Mouse (Mus musculus) kidney, postnatal 0 days (tissue): ENCODE measurements around the gene Foxc1. TPM values are rescaled to one million over a fixed set of nuclear protein-coding genes. Genes with fewer than 3 reads are reported as not detected.

ENCODE experiments used
- ATAC-seq: fragments of 200-750 bp; cut with Nextera tagmentation; replicated peaks from 2 replicates; pipeline ENCODE4 v1.8.0; 2017; ENCODE audit warnings: low read depth, moderate number of reproducible peaks, moderate TSS enrichment, moderate library complexity; ENCODE audit not compliant: low FRiP score
- DNase-seq: peaks from one replicate; pipeline ENCODE4 v3.0.0-alpha.2; 2016; ENCODE audit warnings: low spot score
- H3K27ac ChIP-seq: fragments of 300-500 bp; sonication (generic); 2 replicates; pipeline ENCODE4 v1.5.1; 2014; ENCODE audit warnings: mild to moderate bottlenecking
- H3K27me3 ChIP-seq: fragments of 300-500 bp; sonication (generic); 2 replicates; pipeline ENCODE4 v1.6.1; 2014; ENCODE audit warnings: low read length, mixed read lengths; ENCODE audit not compliant: insufficient read depth
- H3K36me3 ChIP-seq: fragments of 300-500 bp; sonication (generic); 2 replicates; pipeline ENCODE4 v1.6.1; 2014; ENCODE audit warnings: low read length, mixed read lengths; ENCODE audit not compliant: insufficient read depth
- H3K4me1 ChIP-seq: fragments of 300-500 bp; sonication (generic); replicated peaks from 2 replicates; pipeline ENCODE4 v1.6.1; 2014; ENCODE audit warnings: antibody characterized with exemption, low read length, mixed read lengths; ENCODE audit not compliant: insufficient read depth
- H3K4me2 ChIP-seq: fragments of 300-500 bp; sonication (generic); 2 replicates; pipeline ENCODE4 v1.6.1; 2014; ENCODE audit warnings: mild to moderate bottlenecking, low read length, moderate library complexity, mixed read lengths
- H3K4me3 ChIP-seq: fragments of 300-500 bp; sonication (generic); replicated peaks from 2 replicates; pipeline ENCODE4 v1.5.1; 2014; ENCODE audit warnings: low read depth, low read length
- H3K9ac ChIP-seq: fragments of 300-500 bp; sonication (generic); 2 replicates; pipeline ENCODE4 v1.6.1; 2014; ENCODE audit warnings: low read depth, low read length
- H3K9me3 ChIP-seq: fragments of 300-500 bp; sonication (generic); replicated peaks from 2 replicates; pipeline ENCODE4 v1.6.1; 2016; ENCODE audit warnings: low read length, inconsistent platforms, mixed read lengths
- CTCF ChIP-seq: IDR thresholded peaks from 2 replicates; pipeline ENCODE4 v1.5.1; 2016; ENCODE audit warnings: antibody characterized with exemption, low read depth, mild to moderate bottlenecking, moderate library complexity
- WGBS: fragments of 180-500 bp; shearing (Covaris S2); extraction: QIAGEN DNeasy Blood & Tissue Kit; methylation state at CpG from one replicate; pipeline ENCODE4 v1.1.7; 2014; 5-methylcytosine and 5-hydroxymethylcytosine counted together
- polyA plus RNA-seq: library from polyadenylated mRNA; unstranded; fragments of >200 nt; fragmentation: Nextera tagmentation; extraction: Ambion mirVana; gene quantifications from 2 replicates; pipeline ENCODE4 v1.2.1, GENCODE M21; 2015

Foxc1 gene
- polyA plus RNA-seq, 1 experiment from 2014 or later, result 7.6 TPM

DNA sequence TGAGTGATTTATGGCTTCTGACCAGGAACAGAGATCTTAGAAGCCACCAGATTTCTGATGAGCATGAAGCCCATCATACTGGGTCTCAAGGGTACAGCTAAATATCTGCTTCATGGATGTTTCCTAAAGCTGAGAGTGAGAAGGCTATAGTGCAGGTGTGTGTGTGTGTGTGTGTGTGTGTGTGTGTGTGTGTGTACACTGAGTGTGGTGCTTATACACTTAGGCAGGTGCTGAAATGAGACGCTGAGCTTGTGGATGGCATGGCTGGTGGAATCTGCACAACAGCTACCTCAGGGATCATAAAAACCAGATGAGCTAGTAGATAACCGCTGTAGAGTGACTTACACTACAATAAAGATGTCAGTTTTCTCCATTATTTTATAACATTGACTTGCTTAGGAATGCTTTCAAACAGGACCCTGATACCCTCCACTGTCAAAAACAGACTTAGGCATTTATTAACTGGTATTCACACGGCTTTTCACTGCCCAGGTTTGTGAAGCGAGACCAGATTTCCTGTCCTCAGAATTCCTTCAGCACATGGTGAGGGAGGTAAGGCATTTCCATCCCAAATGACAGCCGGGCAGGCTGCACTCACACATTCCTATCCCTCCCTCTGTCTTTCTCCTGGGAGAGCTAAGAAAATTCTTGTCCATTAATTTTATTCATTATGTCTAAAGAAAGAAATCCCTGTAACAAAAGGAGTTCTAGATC is 43.0 kb downstream of the Foxc1 start:
- Histone ChIP-seq H3K9ac (no peak overlapping the region), H3K4me1 (peaks cover 10% of the 10 kb centered on the region; the same call in 1 of the 2 replicates), H3K27me3 (no peaks in the 10 kb centered on the region), H3K9me3 (no peaks in the 10 kb centered on the region), H3K4me3 (no peak overlapping the region), H3K4me2 (no peak overlapping the region), H3K36me3 (no peaks in the 10 kb centered on the region), H3K27ac (no peak overlapping the region)
- TF ChIP-seq CTCF, result no peak
- ATAC-seq (peak; percentile 57; the same call in 1 of the 2 replicates), DNase-seq (peak; percentile 65)
- WGBS, result 19% methylated on average over 5 of the region's 5 CpGs

DNA sequence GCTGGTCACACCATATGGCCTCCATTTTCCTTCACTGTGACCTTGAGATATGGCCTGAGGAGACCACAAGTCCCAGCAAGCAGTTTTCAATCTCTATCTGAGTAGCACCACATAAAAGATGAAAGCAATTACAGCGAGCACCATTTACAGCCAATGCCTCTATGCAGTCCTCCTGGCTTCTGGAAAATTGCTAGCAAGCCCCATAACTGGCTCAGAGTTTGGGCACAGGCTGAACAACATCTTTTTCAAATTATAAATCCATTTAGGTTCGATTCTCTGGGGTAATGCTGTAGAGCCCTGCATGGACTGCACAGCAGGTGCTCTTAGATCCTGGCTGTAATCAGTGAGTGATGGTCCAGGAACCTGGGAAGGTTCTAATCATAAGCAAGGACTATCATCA is 47.1 kb downstream of the Foxc1 start:
- ATAC-seq (no peak), DNase-seq (no peak)
- no peak overlapping the region for H3K4me2 ChIP-seq
- no peak overlapping the region for H3K27ac ChIP-seq
- H3K9ac ChIP-seq, result no peak overlapping the region
- H3K4me3 ChIP-seq, result no peak overlapping the region
- H3K36me3 ChIP-seq, result no peaks in the 10 kb centered on the region
- no peaks in the 10 kb centered on the region for H3K27me3 ChIP-seq
- TF ChIP-seq CTCF, result no peak
- no peaks in the 10 kb centered on the region for H3K9me3 ChIP-seq
- 50% methylated on average over 2 of the region's 2 CpGs for WGBS
- peaks cover 10% of the 10 kb centered on the region; the same call in 1 of the 2 replicates for H3K4me1 ChIP-seq

DNA sequence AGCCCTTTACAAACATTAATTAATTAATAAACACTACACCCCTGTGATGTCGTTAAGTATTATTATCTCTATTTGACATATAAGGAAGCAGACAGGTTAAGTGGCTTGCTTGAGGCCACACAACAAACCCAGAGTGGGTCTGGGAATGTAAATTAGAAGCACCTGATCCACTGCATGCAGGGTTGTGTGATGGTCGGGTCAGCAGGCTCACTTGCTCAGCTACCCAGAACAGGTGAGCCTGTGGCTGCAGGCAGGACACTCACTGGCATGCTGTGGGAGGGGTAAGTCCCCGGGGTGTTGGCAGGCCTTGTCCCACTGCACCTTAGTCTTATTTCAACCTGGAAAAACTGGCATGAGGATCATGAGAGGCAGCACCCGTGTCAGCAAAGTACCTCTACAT is 47.6 kb downstream of the Foxc1 start:
- TF ChIP-seq CTCF, result no peak
- Histone ChIP-seq H3K27ac (no peak overlapping the region), H3K4me3 (no peak overlapping the region), H3K9ac (no peak overlapping the region), H3K27me3 (no peaks in the 10 kb centered on the region), H3K9me3 (no peaks in the 10 kb centered on the region), H3K36me3 (no peaks in the 10 kb centered on the region), H3K4me1 (peaks cover 10% of the 10 kb centered on the region; the same call in 1 of the 2 replicates), H3K4me2 (no peak overlapping the region)
- ATAC-seq (no peak), DNase-seq (no peak)
- WGBS, result 52% methylated on average over 4 of the region's 4 CpGs

DNA sequence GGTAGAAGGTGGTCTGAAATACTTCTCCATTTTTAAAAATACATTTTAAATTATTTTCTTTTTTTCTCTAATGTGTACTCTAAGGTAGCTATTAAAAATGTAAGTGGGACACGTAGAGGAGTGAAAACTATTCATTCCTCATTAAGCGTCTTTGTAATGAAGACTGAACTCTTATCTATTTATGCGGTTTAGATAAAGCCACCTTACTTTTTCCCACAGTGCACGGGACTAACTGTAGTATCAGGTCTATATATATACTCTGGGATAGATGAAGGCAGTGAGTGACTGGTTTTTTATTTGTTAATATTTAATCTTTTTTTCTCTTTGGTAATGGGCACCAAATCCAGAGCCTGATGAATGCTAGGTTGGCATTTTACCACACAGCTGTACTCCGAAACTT is 53.8 kb downstream of the Foxc1 start:
- Histone ChIP-seq H3K9ac (no peak overlapping the region), H3K4me2 (no peak overlapping the region), H3K27me3 (no peaks in the 10 kb centered on the region), H3K9me3 (no peaks in the 10 kb centered on the region), H3K4me1 (no peaks in the 10 kb centered on the region; the same call in 1 of the 2 replicates), H3K4me3 (no peak overlapping the region), H3K27ac (no peak overlapping the region), H3K36me3 (no peaks in the 10 kb centered on the region)
- no peak for DNase-seq
- 86% methylated on average over 5 of the region's 5 CpGs for WGBS
- TF ChIP-seq CTCF, result no peak
- no peak for ATAC-seq

Other genes with a start within 250 kb of the Foxc1 start
- not detected in 2 replicates for gene A530084C06Rik, start 247.3 kb upstream of the Foxc1 start, polyA plus RNA-seq
- gene Foxf2, start 180.8 kb upstream of the Foxc1 start, polyA plus RNA-seq, result not detected in 2 replicates